Mouse (Mus musculus) ovary, postnatal 14 days (tissue): ENCODE measurements around the gene Padi1.

Experiments used
- DNase-seq: peaks from one replicate; pipeline ENCODE4 v3.0.0; 2022; ENCODE audit warnings: low spot score

Padi1 gene

DNA sequence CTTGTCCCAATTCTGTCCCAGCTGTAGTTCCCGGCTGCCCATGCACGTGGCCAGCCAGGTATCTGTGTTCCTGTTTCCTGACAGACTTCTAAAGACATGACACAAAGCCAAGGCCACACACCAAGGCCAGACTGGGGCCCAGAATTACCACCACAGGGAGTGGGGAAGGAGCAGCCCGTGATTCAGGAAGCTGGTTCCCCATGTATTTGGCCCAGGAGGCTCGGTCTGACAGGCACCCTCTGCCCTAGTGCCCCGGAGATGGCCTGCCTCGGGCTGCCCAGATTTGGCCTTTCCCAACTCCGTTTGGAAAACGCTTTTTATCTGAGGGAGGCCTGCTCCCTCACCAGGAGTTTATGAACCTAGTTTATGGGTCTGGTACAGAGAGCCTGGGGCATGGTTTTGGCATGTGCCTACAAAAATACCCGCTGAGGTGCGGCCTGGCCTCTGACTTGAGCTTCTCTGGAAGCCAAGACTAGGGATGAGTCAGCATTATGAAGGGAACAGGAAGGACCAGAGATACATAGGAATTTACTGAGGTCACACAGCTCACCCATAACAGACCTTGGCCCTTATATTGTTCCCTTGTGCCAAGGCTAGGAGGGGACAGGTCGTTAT lies 16.6 kb upstream of the Padi1 start:
- no peak for DNase-seq

DNA sequence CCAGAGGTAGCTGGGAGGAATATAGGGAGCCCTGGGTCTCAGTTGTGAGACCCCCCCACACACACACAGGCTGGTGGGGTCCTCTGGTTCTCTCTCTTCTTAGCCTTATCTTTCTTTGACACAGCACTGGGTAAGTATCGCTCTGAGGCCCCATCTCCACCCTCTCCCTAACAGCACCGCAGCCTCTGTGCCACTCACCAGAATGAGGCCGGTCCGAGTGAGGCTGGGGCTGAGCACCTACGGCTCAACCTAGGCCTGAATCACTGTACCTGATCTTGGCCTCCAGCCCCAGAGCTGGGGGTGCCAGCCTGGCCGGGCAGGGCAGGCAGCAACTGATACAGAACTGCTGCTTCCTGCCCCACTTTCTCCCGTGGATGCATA lies 15.2 kb upstream of the Padi1 start:
- no peak for DNase-seq

DNA sequence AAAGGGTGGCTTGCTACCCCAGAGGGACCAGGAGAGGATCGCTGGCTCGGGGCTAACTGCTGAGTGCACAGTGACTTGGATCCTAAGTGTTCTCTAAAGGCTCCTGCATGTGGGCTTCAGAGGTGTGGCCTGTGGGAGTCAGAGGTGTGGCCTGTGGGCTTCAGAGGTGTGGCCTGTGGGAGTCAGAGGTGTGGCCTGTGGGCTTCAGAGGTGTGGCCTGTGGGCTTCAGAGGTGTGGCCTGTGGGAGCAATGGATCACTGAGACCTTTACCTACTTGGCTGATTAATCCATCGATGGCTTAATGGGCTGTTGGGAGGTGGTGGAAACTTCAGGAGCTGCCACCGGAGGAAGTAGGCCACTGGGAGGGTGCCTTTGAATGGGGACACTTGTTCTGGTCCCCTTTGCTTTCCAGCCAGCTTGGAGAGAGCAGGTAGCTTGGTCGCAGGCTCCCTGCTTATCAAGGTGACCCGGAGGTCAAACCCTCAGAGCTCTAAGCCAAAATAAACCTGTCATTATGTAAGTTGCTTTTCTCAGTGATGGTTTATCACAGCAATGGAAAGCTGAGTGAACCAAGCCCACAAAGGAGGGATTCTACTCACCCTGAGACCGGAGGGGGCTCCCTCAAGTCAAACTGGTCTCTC lies 14.7 kb upstream of the Padi1 start:
- no peak for DNase-seq

DNA sequence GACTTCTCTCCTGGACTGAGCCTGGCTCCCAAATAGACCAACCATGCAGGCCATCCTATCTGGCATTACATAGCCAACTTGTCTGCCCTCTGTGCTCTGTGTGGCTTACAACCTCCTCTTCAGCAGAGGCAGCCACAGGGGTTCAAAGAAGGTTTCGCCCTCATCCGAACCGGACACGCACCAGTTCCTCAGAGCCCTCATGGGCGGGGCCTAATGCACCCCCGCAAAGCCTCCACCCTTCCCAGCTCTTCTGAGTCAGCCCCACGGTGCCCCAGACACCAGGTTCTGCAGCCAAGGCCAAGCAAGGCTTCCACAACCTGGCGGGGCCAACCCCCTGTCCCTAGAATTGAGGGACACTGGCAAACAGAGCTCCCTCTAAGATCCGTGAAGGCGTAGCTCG lies 13.7 kb upstream of the Padi1 start:
- DNase-seq = no peak

DNA sequence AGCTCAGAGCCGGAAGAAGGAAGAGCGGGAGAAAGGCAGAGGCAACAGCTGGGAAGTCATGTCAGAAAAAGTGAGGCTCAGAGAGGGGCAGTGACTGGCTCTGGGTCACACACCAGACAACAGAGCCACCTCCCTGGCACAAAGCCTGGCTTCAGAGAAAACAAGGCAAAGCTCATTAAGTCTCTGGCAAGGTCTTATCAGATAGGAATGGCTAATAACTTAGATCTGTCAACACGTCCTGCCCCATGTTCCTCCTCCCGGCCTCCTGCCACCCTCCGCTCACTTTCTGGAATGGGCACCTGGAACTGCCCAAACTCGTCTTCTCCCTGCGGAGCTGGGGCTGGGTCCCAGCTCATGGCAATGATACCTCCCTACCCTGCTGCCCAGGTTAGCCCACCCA lies 12.2 kb upstream of the Padi1 start:
- DNase-seq = no peak

DNA sequence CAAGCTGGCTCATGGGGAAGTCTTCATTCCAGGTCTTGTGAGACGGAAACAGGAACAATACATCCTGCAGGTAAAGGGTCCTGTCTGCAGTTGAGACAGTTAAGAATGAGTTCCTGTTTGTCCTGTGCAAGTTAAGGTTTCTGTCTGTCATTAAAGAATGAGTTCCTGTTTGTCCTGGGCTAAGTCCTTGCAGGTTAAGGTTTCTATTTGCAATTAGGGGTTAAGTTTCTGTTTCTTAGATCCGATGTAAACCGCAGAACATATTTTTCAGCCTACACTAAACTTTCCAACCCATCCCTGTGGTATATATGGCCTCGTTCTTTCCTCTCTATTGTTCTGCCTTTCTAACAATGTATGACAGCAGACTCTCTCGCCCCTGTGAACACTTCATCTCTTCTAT lies 11.5 kb upstream of the Padi1 start:
- DNase-seq = no peak

DNA sequence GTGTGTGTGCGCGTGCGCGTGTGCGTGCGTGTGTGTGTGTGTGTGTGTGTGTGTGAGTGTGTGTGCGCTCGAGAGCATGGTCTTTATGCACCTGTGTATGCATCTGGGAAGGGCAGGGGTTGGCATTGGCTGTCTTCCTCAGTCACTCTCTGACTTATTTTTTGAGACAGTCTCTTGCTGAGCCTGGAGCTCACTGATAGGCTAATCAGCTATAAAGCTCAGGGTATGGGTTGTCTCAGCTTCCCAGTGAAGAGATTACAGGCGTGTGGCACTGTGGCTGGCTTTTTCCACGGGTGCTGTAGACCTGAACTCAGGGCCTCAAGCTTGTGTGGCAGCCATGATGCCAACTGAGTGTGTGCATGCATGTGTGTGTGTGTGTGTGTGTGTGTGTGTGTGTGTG lies 9.6 kb upstream of the Padi1 start:
- no peak for DNase-seq

DNA sequence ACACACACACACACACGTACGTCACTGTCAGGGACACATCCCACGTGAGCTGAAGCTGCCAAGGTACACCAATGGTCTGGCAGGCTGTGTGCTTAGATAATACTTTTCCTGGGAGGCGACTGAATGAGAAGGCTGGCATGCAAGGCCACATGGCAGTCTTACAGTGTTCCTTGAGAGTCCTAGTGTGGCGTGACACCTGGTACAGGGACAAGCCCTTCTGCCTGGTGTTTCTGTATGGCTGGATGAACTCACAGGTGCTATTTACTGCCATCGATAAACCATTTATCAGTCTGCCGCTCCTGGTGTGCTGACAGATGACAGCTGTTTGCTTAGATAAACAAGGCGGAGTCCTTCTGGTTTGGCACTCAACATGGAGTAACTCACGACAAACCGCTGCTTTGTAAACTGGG lies 8.9 kb upstream of the Padi1 start:
- no peak for DNase-seq

DNA sequence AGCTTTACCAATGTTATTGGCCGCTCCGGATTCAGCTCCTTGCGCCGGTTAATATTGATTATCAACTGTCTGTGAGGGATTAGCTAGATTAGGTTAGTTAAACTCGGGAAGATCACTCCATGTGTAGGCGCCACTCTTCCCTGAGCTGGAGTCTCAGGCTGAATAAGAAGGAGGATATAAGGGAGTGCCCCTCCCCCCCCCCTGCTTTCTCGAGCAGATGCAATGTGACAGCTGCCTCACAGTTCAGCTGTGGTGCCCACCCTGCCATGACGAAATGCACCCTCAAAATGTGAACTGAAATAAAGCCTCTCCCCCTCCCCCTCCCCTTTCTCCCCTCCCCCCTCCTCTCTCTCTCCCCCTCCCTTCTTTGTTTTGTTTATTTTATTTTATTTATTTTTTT lies 8.0 kb upstream of the Padi1 start:
- no peak for DNase-seq

DNA sequence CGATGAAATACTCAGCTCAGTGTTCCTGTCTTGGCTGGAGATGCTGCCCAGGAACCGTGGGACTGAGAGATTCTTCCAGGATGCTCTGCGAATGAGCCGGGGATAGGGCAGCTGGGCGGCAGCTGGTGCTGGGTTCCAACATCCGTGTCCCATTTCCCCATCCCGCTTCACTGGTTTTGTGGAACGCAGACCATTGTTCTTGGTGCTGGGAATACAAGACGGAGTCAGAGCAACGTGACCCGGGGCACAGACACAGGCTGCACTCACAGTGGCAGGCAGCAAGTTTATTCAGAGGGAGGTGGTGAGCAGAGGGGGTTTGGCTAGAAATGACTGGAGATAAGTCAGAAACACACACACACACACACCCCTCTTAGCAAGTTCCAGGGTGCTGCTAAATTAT lies 3.7 kb upstream of the Padi1 start:
- DNase-seq = no peak

DNA sequence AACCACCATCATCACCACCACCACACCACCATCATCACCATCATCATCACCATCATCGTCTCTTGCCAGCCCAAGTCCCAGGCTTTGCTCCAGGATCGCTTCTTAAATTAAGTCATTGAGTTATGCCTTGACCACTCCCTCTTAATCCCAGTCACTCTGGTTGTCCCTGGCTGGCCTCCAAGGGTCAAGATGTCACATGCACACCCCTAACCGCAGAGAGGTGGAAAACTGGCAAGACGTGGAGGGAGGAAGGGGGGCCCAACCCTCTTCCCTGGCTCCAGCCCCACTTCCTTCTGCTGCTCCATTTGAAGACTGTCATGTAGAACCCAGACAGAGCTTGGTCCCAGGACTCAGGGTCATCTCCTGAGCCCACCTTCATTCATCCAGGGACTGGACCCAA lies 587 bp downstream of the Padi1 start:
- DNase-seq = no peak

DNA sequence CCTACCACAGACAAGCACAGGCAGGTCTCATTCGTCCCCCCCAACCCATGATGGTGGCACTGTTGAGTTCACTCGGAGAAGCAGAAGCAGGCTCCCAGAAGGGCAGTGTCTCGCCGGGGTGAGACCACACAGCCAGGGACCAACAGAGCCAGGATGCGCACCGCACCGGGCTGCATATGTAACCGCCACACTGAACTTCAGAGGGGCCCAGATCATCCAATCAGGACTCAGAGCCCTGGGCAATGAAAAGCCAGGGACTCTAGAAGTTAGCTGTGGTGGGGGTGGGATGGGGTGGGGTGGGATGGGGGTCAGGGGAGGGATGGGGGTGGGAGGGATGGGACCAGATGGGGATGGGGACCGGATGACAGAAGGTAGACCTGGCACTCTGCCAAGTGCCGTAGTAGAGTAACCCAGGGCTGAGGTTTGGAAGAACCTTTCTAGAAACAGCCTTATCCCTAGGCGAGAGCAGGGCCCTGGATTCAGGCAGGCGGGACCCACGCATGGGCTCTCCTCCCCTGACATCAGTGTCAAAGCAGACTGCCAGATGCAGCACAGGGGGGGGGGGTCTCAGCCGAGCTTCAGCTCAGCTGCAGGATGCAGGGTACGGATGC lies 1.8 kb downstream of the Padi1 start:
- no peak for DNase-seq

DNA sequence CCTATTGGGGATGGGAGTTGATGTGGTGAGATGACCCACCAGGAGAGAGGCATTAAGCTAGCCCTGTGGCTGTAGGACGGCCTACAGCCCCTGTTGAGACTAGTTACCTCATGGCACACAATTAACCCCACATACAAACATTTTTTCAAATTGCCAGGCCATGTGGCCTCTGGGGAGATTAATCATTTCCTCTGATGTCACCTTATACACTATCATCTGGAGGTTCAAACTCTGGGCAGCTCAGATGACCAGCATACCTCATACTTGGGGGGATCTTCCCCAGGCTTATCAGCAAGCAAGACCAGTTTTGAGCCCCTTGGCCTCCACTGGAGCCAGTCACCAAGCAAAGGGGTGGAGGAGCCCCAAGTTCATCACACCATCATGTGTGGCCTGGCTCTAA lies 2.7 kb downstream of the Padi1 start:
- no peak for DNase-seq

DNA sequence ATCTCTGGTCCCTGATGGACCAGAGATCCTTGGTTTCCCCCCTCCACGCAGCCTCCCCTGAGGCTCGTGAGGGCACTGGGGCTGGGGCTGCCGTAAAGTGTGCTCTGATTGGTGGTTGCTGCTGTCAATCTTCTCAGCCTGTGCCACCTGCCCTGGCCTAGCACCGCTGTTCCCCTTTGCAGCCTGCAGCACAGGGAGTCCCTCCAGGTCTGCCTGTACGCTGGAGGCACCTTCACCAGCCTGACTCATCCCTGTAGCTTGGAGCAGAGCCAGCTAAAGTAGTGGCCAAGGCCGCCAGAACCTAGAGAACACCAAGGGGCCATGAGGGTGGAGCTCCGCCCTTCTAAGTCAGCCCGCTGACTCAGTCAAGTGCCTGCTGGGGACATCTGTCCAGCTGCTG lies 7.7 kb downstream of the Padi1 start:
- DNase-seq = peak; percentile 9

DNA sequence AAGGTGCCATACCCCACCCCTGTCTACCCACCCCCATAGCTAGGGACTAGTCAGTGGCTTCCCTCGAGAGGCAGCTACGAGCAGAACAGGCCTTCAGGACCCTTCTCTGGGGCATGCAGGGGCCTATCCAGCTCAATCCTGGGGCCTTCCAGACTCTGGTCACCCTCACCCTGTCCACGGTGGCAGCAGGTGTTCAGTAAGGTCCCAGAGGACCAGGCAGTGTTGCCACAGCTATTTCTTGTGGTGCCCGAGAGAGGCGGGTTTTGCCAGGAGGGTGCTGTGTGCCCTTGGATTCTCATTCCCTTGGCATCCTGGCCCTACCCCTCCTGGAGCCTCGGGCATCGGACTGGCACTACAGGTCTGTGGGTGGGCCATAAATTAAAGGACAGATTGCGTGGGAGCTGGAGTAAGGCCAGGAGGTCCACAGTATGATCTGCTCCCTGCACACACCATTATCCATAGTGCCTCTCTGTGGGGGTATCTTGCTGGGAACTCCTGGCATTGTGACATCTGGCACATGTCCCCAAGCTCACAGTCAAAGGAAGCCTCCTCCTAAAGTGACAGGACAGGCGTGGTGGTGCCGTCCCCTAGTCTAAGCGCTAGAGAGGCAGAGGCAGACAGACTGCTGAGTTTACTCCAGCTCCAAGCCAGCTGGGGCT lies 9.2 kb downstream of the Padi1 start:
- DNase-seq = peak; percentile 12

DNA sequence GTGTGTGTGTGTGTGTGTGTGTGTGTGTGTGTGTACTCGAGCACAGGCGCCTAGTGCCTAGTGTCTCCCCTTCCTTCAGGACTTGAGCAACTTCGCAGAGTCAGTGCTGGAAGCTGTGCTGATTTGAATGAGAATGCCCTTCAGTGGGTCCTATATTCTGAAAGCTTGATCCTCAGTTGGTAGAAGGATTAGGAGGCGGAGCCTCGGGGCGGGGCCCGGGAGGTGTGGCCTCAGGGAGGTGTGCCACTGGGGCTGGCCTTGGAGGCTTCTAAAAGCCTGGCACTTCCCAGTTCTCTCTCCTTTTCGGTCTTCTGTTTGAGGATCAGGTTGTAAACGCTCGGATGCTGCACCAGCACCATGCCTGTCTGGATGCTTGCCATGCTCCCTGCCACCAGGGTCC lies 9.9 kb downstream of the Padi1 start:
- DNase-seq = peak; percentile 20

DNA sequence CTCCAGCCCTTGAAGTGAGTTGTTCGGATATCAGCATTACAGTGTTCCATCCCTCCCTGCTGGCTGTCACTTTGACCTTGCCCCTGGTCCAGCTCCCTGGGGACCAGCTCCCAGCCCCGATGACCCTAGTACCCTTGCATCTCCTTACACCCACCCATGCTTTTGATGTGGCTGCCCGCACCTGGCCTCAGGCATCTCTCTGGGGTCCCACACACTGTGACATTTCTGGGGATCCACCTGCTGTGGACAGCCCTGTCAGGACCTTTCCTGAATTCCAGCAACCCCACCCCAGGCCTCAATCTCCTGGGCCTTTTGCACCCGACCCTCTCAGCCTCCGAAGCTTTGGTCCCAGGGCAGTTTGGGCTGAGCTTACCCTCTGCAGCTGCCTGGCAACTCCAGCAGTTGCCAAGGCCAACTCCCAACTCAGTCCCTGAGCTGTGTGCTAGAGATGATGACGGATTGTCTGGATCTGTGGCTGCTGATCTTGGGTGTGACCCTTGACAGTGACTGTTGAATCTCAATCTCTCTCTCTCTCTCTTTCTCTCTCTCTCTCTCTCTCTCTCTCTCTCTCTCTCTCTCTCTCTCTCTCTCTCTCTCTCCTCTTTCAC lies 11.1 kb downstream of the Padi1 start:
- DNase-seq = no peak

DNA sequence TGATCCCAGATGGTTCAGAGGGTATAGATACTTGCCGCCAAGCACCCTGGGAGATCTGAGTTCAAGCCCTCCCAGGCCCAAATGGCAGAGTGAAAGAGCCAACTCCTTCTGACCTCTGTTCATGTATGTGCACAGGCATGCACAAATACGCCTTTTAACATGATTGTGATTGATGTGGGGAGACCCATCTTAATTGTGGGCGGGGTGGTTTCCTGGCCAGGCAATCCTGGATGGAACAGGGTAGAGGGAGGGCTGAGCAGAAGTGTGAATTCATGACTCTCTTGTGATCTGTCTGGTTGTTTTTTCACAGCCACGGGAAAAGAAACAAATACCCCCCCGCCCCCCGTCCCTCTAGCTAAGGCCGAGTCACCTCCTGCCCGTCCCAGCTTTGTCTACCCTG lies 12.8 kb downstream of the Padi1 start:
- DNase-seq = no peak

DNA sequence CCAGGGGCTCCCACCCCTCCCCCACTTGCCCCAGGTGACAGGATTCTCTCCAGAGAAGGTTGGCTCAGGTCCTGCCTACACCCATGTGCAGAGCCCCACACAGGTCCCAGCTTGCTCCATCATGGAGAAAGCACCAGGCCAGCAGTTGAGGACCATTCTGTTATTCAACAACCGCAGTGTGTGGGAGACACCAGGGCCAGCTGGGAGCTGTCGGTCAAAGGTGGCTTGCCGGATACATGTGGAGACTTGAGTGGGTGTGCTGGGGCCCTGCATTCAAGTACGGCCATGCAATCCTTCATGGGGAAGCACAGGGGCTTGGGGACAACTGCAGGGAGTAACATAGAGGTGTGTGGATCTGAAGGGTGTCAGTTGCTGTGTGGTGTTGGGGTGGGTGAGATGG lies 13.8 kb downstream of the Padi1 start:
- DNase-seq = no peak

DNA sequence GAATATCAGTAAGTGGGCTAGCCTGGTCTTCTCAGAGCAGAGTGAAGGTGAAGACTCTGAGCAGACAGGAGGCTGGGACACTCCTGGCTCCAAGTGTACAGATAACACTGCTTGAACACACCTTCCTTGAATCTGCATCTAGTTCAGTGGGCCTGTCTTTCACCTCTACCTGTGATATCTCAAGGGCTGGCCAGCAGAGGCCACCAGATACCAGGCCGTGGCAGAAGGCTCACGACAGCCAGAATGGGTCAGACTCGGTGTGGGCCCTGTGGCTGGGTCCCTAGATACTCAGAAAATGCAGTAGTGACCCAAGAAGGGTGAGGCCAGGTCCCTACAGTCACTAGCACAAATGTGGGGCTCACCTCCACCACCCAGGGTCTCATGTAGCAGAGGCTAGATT lies 18.3 kb downstream of the Padi1 start:
- no peak for DNase-seq

DNA sequence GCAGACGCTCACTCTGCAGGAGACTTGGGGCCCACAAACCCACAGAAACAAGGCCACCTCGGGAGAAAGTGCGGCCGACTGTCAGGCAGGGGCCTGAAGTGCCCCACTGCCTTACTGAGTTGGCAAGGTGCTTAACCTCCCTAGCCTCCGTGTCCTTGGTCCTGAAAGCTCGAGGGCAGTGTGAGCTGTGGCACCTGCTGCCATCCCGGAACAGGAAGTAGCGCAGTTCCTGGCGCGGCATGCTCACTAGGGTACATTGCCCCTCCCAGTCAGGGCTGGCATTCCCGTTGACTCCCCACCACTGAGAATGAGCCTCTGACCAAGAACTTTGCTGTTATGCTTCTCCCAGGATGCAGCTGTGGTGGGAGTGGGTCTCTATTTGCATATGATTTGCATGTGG lies 19.6 kb downstream of the Padi1 start:
- no peak for DNase-seq

DNA sequence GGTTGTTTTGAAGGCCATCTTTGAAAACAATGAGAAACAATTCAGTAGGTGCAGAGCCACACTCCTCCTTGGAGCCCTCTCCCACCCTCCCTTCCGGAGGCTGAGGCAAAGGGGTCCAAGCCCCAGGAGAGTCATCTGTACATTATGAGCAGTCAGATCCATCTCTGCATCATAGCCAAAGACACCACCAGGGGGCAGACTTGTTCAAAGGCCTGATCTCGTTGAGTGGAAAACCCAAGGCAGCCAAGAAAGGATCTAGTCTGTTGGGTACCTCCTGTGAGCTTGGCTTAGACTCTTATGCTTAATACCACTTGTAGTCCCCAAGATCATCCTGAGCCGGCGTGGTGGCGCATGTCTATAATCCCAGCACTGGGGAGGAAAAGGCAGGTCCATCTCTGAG lies 23.6 kb downstream of the Padi1 start:
- no peak for DNase-seq

DNA sequence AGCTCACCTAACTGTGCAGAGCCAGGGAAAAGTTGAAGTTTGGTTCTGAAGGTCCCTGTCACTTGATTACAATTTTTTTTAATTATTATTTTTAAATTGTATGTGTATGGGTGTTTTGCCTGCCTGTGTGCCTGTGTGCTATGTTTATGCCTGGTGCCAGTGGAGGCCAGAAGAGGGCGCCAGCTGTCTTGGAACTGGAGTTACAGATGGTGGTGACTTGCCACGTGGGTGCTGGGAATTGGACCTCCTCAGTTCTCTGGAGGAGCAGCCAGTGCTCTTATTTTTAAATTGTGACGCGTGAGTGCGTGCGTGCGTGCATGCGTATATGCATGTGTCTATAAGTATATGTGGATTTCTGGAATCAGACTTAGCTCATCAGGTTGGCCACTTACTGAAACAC lies 28.2 kb downstream of the Padi1 start:
- no peak for DNase-seq
